Mouse (Mus musculus): Measurements from ENCODE around the gene Fgd4. TPM values are rescaled to one million over a fixed set of nuclear protein-coding genes. Genes with fewer than 3 reads are reported as not detected.
A peak's percentile ranks its signal among the peaks of the same experiment; 100 is the strongest.

Gene Fgd4
- 14.8 and 17.4 TPM in 2 replicates for polyA plus RNA-seq (2015; fragmentation: Nextera tagmentation; extraction: Ambion mirVana)

DNA sequence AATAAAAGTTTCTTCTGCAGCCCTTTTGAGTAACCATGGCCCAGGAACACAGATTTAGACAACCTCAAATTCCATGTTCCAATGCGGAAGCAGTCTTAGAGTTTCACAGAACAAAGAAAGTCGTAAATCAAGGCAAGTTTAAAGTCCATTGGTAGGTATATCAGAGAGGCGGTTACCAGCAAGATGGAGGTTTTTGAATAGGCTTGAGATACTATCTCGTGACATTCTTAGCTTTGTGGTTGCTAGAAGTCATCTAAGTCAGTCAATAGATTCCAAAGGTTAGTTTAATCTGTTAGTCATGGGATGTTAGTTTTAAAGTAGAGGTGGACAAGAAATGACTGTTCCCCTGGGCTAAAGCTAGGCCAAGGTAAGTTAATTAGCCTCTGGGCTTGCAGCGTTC lies at the start of gene Fgd4:
TSS of gene Fgd4 (minus strand) at position 89 of the 400 bp plus-strand sequence.
- peak within 1 kb of the TSS; percentile 78 for H3K9ac ChIP-seq (replicated peaks)
- WGBS = 29% methylated on average over 5 of the region's 5 CpGs
- peak; percentile 56; the same call in 1 of the 2 replicates for ATAC-seq (ENCODE audit: low FRiP score)
- peak within 1 kb of the TSS; percentile 88 for H3K4me2 ChIP-seq
- no peaks in the 10 kb centered on the region for H3K9me3 ChIP-seq (replicated peaks)
- H3K36me3 ChIP-seq = no peaks in the 10 kb centered on the region
- peak within 1 kb of the TSS; percentile 88 for H3K4me3 ChIP-seq (replicated peaks)
- peak within 1 kb of the TSS; percentile 68 for H3K27ac ChIP-seq (replicated peaks)
- H3K27me3 ChIP-seq (replicated peaks) = no peaks in the 10 kb centered on the region
- H3K4me1 ChIP-seq = peaks cover 13% of the 10 kb centered on the region

DNA sequence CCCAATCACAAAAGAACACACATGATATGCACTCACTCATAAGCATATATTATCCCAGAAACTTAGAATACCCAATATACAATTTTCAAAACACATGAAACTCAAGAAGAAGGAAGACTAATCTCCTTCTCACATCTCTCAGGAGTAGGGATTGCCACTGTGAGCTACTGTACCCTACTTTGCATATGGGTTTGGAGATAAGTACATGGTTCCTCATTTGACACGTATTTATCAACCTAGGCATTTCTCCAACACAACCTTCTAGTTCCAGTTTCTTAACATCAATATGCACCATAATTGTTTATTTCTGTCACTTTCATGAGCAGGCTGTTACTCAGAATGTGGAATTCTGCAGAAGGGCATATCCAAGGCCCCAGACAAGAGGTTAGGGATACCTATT lies 44.8 kb upstream of the Fgd4 start:
- Histone ChIP-seq H3K9me3 (replicated peaks) (no peaks in the 10 kb centered on the region), H3K4me1 (no peaks in the 10 kb centered on the region), H3K27ac (replicated peaks) (no peak overlapping the region), H3K36me3 (no peaks in the 10 kb centered on the region), H3K27me3 (replicated peaks) (no peaks in the 10 kb centered on the region), H3K9ac (replicated peaks) (no peak overlapping the region), H3K4me3 (replicated peaks) (no peak overlapping the region), H3K4me2 (no peak overlapping the region)
- 86% methylated on average over 1 of the region's 1 CpGs for WGBS
- ATAC-seq (ENCODE audit: low FRiP score) = no peak

DNA sequence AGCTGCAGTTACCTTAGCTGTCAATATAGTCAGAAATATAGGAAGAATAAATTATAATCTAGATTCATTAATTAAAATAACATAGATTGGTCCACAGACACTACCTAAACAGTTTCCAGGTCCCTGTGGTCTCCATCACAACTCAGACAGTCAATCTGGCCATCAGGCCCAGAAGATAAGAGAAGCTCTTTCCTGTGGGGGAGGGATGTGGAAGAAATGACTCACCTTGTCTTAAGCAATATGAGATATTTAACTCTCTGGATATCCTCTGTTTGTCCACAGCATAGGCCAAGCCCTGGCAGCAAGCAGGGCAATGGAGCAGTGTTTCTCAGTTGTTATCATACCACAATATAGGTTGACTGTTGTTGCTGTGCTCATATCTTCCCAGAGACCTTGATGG lies 33.4 kb upstream of the Fgd4 start:
- H3K4me2 ChIP-seq = no peak overlapping the region
- H3K4me3 ChIP-seq (replicated peaks) = no peak overlapping the region
- no peak overlapping the region for H3K27ac ChIP-seq (replicated peaks)
- H3K27me3 ChIP-seq (replicated peaks) = no peaks in the 10 kb centered on the region
- H3K4me1 ChIP-seq = no peaks in the 10 kb centered on the region
- no peak for ATAC-seq (ENCODE audit: low FRiP score)
- H3K9me3 ChIP-seq (replicated peaks) = no peaks in the 10 kb centered on the region
- no peaks in the 10 kb centered on the region for H3K36me3 ChIP-seq
- H3K9ac ChIP-seq (replicated peaks) = no peak overlapping the region

DNA sequence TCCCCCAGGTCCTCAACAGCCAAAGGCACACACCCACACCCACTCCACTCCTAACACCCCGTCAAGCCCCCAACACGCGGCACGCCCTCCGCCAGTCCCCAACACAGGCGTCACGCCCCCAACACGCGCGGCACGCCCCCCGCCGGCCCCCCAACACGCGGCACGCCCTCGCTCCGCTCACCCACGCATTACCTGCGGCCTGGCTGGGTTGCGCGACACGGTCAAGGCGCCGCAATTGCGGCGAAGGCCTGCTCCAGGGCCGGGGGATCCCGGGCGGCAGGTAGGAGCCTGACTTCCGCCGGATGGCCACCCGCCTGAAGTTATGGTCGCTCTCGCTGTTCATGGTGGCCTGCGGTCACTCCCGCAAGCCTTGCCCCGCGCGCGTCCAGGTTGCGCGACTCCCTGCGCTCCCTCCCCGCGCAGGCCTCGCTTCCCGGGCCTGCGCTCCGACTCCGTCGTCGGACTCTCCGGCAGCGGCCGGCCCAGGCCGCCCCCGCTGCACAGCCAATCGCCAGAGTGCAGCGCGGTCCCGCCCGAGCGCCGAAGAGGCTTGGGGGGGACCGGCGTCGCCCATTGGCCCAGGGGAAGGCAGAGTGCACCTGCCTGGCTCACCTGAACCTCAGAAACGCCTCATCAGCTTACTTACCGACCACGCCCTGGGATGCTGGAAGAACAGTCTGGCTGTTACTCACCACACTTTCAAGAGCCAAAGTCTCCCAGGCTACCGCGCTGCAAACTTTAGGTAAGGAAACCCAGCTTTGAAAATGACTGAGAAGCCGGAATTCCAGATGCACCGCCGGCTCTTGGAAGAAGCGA lies 555 bp downstream of the Fgd4 start:
- H3K9me3 ChIP-seq (replicated peaks) = no peaks in the 10 kb centered on the region
- under 1% methylated on average over 74 of the region's 77 CpGs for WGBS
- peak; percentile 92 for ATAC-seq (ENCODE audit: low FRiP score)
- peaks cover 13% of the 10 kb centered on the region for H3K4me1 ChIP-seq
- H3K9ac ChIP-seq (replicated peaks) = peak overlapping the region; percentile 78
- H3K4me3 ChIP-seq (replicated peaks) = peak overlapping the region; percentile 88
- peak overlapping the region; percentile 88 for H3K4me2 ChIP-seq
- no peaks in the 10 kb centered on the region for H3K27me3 ChIP-seq (replicated peaks)
- no peaks in the 10 kb centered on the region for H3K36me3 ChIP-seq
- peak overlapping the region; percentile 68 for H3K27ac ChIP-seq (replicated peaks)

DNA sequence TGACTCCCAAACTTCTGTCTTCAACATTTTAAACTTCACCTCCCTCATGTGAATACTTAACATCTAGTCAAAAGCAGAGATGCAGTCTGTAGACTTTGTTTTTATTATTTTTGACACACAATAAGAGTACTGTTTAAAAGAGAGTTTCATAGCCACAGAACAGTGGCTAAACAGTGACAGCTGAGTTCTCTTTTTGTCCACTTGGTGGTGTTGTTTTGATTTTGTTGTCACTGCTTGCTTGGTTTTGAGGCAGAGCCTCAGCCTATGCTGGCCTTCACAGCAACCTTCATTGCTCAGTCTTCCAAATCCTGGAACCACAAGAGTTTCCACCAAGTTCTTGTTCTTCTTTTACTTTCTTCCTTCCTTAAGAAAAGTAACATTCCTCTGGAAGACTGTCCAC lies 3.8 kb downstream of the Fgd4 start:
- Histone ChIP-seq H3K9me3 (replicated peaks) (no peaks in the 10 kb centered on the region), H3K9ac (replicated peaks) (no peak overlapping the region)
- ATAC-seq (ENCODE audit: low FRiP score) = no peak

DNA sequence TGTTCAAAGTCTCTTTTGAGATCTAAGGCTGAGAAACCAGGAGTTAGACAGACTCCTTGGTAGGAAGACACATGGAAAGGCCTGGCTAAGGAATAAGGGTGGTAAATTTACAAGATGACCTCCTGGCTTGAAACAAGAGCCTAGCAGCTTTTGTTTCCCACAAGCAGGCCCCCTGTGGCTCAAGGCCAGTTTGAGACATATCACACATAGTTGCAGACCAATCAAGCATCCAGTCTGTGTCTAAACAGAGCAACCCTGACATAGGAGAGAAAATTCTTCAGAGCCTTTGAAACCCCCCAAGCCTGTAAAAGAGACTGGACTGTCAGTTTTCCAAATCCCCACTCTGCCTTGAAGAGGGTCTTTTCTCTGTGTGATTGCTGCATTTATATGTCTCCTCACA lies 7.7 kb downstream of the Fgd4 start:
- H3K4me2 ChIP-seq = no peak overlapping the region
- no peak overlapping the region for H3K27ac ChIP-seq (replicated peaks)
- no peaks in the 10 kb centered on the region for H3K9me3 ChIP-seq (replicated peaks)
- ATAC-seq (ENCODE audit: low FRiP score) = no peak
- no peaks in the 10 kb centered on the region for H3K27me3 ChIP-seq (replicated peaks)
- no peaks in the 10 kb centered on the region for H3K36me3 ChIP-seq
- no peak overlapping the region for H3K9ac ChIP-seq (replicated peaks)
- no peak overlapping the region for H3K4me3 ChIP-seq (replicated peaks)
- H3K4me1 ChIP-seq = no peaks in the 10 kb centered on the region

More for the DNA sequence above, 3.8 kb downstream of the Fgd4 start:
- Histone ChIP-seq H3K27ac (replicated peaks) (no peak overlapping the region), H3K4me3 (replicated peaks) (no peak overlapping the region), H3K4me1 (peaks cover 13% of the 10 kb centered on the region), H3K4me2 (no peak overlapping the region), H3K36me3 (no peaks in the 10 kb centered on the region), H3K27me3 (replicated peaks) (no peaks in the 10 kb centered on the region)

- H3K9me3 ChIP-seq (replicated peaks) = no peaks in the 10 kb centered on the region
- no peak overlapping the region for H3K4me2 ChIP-seq
- H3K36me3 ChIP-seq = no peaks in the 10 kb centered on the region
- 78% methylated on average over 4 of the region's 4 CpGs for WGBS
- ATAC-seq (ENCODE audit: low FRiP score) = peak; percentile 81; the same call in 1 of the 2 replicates
- H3K9ac ChIP-seq (replicated peaks) = no peak overlapping the region
- no peak overlapping the region for H3K4me3 ChIP-seq (replicated peaks)
- no peak overlapping the region for H3K27ac ChIP-seq (replicated peaks)
- H3K27me3 ChIP-seq (replicated peaks) = no peaks in the 10 kb centered on the region
- peaks cover 3% of the 10 kb centered on the region; the same call in 1 of the 2 replicates for H3K4me1 ChIP-seq
These were observed 15.8 kb downstream of the Fgd4 start for GRCm38 (mm10) chr16:16584409-16585032.

DNA sequence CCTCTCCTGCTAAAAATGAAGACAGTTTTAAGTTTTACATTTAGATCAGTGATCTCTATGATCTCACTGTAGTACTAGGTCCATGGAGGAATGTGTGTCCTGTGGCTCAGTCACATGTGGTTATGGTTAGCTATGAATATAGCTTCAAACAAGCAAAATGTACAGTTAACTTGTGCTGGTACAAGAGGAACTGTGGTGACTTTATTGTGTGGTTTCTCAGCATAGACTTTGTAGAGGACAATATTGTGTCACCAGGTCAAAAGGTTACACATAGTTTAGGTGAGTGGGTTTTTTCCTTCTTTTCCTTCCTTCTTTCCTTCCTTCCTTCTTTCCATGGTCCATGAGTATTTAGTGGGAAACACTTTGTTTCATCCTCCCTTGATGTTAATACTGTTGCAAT lies 23.8 kb downstream of the Fgd4 start:
- no peak overlapping the region for H3K4me3 ChIP-seq (replicated peaks)
- no peaks in the 10 kb centered on the region for H3K4me1 ChIP-seq
- no peak overlapping the region for H3K9ac ChIP-seq (replicated peaks)
- H3K27me3 ChIP-seq (replicated peaks) = no peaks in the 10 kb centered on the region
- no peak overlapping the region for H3K4me2 ChIP-seq
- H3K36me3 ChIP-seq = no peaks in the 10 kb centered on the region
- no peak overlapping the region for H3K27ac ChIP-seq (replicated peaks)
- no peaks in the 10 kb centered on the region for H3K9me3 ChIP-seq (replicated peaks)
- no peak for ATAC-seq (ENCODE audit: low FRiP score)

DNA sequence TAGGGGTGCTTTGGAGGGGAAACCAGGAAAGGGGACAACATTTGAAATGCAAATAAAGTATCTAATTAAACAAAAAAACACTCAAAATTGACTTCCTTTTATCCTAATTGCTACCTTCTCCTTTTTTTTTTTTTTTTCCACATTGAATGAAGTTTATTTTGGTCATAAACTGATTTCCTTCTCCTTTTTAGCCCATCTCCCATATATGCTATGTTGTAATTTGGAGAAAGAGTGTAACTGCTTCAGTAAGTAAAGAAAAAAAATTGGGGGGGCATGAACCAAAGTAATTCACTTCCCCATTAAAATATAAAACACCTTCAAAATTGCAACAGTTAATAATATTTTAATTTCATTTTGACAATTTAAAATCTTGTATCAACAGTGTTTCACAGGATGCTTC lies 25.8 kb downstream of the Fgd4 start:
- Histone ChIP-seq H3K9me3 (replicated peaks) (no peaks in the 10 kb centered on the region), H3K27ac (replicated peaks) (no peak overlapping the region), H3K4me2 (no peak overlapping the region), H3K4me1 (no peaks in the 10 kb centered on the region), H3K9ac (replicated peaks) (no peak overlapping the region), H3K27me3 (replicated peaks) (no peaks in the 10 kb centered on the region), H3K36me3 (no peaks in the 10 kb centered on the region), H3K4me3 (replicated peaks) (no peak overlapping the region)
- no peak for ATAC-seq (ENCODE audit: low FRiP score)

GRCm38 (mm10) chr16:16573167-16573566 lies 27.2 kb downstream of the Fgd4 start:
- no peaks in the 10 kb centered on the region for H3K9me3 ChIP-seq (replicated peaks)
- no peak overlapping the region for H3K9ac ChIP-seq (replicated peaks)
- no peaks in the 10 kb centered on the region for H3K36me3 ChIP-seq
- no peak overlapping the region for H3K27ac ChIP-seq (replicated peaks)
- H3K27me3 ChIP-seq (replicated peaks) = no peaks in the 10 kb centered on the region
- H3K4me1 ChIP-seq = no peaks in the 10 kb centered on the region
- H3K4me2 ChIP-seq = no peak overlapping the region
- ATAC-seq (ENCODE audit: low FRiP score) = no peak
- WGBS = 95% methylated on average over 1 of the region's 1 CpGs
- H3K4me3 ChIP-seq (replicated peaks) = no peak overlapping the region

GRCm38 (mm10) chr16:16571356-16571755 lies 29.0 kb downstream of the Fgd4 start:
- 89% methylated on average over 3 of the region's 3 CpGs for WGBS
- no peaks in the 10 kb centered on the region for H3K9me3 ChIP-seq (replicated peaks)
- no peak for ATAC-seq (ENCODE audit: low FRiP score)

DNA sequence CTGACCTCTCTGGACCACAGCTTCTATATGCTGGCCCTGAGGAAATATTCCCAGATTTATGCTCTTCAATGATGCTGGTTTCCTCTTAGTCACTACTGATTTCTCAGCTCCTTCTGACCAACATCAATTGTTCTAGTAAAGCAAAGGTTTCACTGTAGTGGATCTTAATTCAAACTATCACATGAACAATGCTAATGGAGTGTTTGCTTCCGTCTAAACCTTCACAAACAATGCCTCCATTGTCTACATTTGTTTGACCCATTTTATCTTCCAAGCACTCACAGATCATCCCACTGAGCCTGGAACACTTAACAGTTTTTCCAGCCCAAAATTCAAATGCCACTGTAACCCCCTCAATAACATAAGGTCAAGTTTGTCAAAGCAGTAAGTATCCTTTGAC lies 33.6 kb downstream of the Fgd4 start:
- no peaks in the 10 kb centered on the region for H3K9me3 ChIP-seq (replicated peaks)
- H3K9ac ChIP-seq (replicated peaks) = no peak overlapping the region
- no peaks in the 10 kb centered on the region for H3K36me3 ChIP-seq
- H3K4me2 ChIP-seq = no peak overlapping the region
- no peak for ATAC-seq (ENCODE audit: low FRiP score)
- no peaks in the 10 kb centered on the region for H3K4me1 ChIP-seq
- 26% methylated on average over 1 of the region's 1 CpGs for WGBS
- no peak overlapping the region for H3K27ac ChIP-seq (replicated peaks)
- H3K4me3 ChIP-seq (replicated peaks) = no peak overlapping the region
- H3K27me3 ChIP-seq (replicated peaks) = no peaks in the 10 kb centered on the region

More at GRCm38 (mm10) chr16:16571356-16571755, 29.0 kb downstream of the Fgd4 start:
- Histone ChIP-seq H3K4me2 (no peak overlapping the region), H3K36me3 (no peaks in the 10 kb centered on the region), H3K4me1 (no peaks in the 10 kb centered on the region), H3K27me3 (replicated peaks) (no peaks in the 10 kb centered on the region), H3K9ac (replicated peaks) (no peak overlapping the region), H3K4me3 (replicated peaks) (no peak overlapping the region), H3K27ac (replicated peaks) (no peak overlapping the region)

Measured in neural tube, embryonic 15.5 days (tissue).